Mouse (Mus musculus) lung, embryonic 14.5 days (tissue): ENCODE data around the gene Nfatc2ip. TPM values are rescaled to one million over a fixed set of nuclear protein-coding genes. Genes with fewer than 3 reads are reported as not detected.

Source experiments
- ATAC-seq: fragments of 200-750 bp; cut with Nextera tagmentation; 2 replicates; pipeline ENCODE4 v1.8.0; 2017; ENCODE audit warnings: mild to moderate bottlenecking, moderate TSS enrichment, moderate library complexity; ENCODE audit not compliant: insufficient read depth
- DNase-seq: peaks from one replicate; pipeline ENCODE4 v3.0.0-alpha.2; 2015
- H3K27ac ChIP-seq: fragments of 300-500 bp; sonication (generic); 2 replicates; pipeline ENCODE4 v1.5.1; 2014; ENCODE audit warnings: low read depth, mild to moderate bottlenecking, moderate library complexity
- H3K27me3 ChIP-seq: fragments of 300-500 bp; sonication (generic); 2 replicates; pipeline ENCODE4 v1.6.1; 2014; ENCODE audit warnings: low read length, control low read depth; ENCODE audit not compliant: insufficient read depth
- H3K36me3 ChIP-seq: fragments of 300-500 bp; sonication (generic); 2 replicates; pipeline ENCODE4 v1.6.1; 2014; ENCODE audit warnings: control low read depth; ENCODE audit not compliant: insufficient read depth
- H3K4me1 ChIP-seq: fragments of 300-500 bp; sonication (generic); 2 replicates; pipeline ENCODE4 v1.6.1; 2014; ENCODE audit warnings: antibody characterized with exemption, control low read depth; ENCODE audit not compliant: insufficient read depth
- H3K4me2 ChIP-seq: fragments of 300-500 bp; sonication (generic); 2 replicates; pipeline ENCODE4 v1.6.1; 2014; ENCODE audit warnings: mild to moderate bottlenecking
- H3K4me3 ChIP-seq: fragments of 300-500 bp; sonication (generic); 2 replicates; pipeline ENCODE4 v1.5.1; 2014; ENCODE audit warnings: low read depth, low read length
- H3K9ac ChIP-seq: fragments of 300-500 bp; sonication (generic); 2 replicates; pipeline ENCODE4 v1.6.1; 2014
- H3K9me3 ChIP-seq: fragments of 300-500 bp; sonication (generic); 2 replicates; pipeline ENCODE4 v1.6.1; 2016; ENCODE audit warnings: low read depth, low read length, control low read depth
- CTCF ChIP-seq: IDR thresholded peaks from 2 replicates; pipeline ENCODE4 v1.5.1; 2016; ENCODE audit warnings: antibody characterized with exemption, low read depth
- WGBS: fragments of 180-500 bp; shearing (Covaris S2); extraction: QIAGEN DNeasy Blood & Tissue Kit; methylation state at CpG from one replicate; pipeline ENCODE4 v1.1.7; 2014; 5-methylcytosine and 5-hydroxymethylcytosine counted together
- polyA plus RNA-seq: library from polyadenylated mRNA; unstranded; fragments of >200 nt; fragmentation: Nextera tagmentation; extraction: Ambion mirVana; gene quantifications from 2 replicates; pipeline ENCODE4 v1.2.1, GENCODE M21; 2014

Gene Nfatc2ip
- polyA plus RNA-seq, 1 experiment from 2014 or later, result 4.3 TPM

GRCm38 (mm10) chr7:126355847-126356597 lies 40.5 kb downstream of the Nfatc2ip start:
- H3K9me3 ChIP-seq, result no peaks in the 10 kb centered on the region
- H3K9ac ChIP-seq, result no peak overlapping the region
- no peak overlapping the region for H3K4me2 ChIP-seq
- no peak for TF ChIP-seq CTCF
- H3K4me1 ChIP-seq, result no peaks in the 10 kb centered on the region
- ATAC-seq (no peak), DNase-seq (no peak)
- no peaks in the 10 kb centered on the region for H3K36me3 ChIP-seq
- WGBS, result 46% methylated on average over 5 of the region's 5 CpGs
- H3K27me3 ChIP-seq, result no peaks in the 10 kb centered on the region
- H3K27ac ChIP-seq, result no peak overlapping the region
- H3K4me3 ChIP-seq, result no peak overlapping the region

GRCm38 (mm10) chr7:126354738-126355614 lies 41.6 kb downstream of the Nfatc2ip start:
- Histone ChIP-seq H3K27me3 (no peaks in the 10 kb centered on the region), H3K9me3 (no peaks in the 10 kb centered on the region), H3K4me3 (no peak overlapping the region), H3K9ac (no peak overlapping the region), H3K4me2 (no peak overlapping the region), H3K27ac (no peak overlapping the region), H3K4me1 (no peaks in the 10 kb centered on the region), H3K36me3 (no peaks in the 10 kb centered on the region)
- WGBS, result 35% methylated on average over 14 of the region's 14 CpGs
- no peak for DNase-seq
- ATAC-seq, result no peak
- no peak for TF ChIP-seq CTCF

- DNase-seq (no peak), ATAC-seq (no peak)
- Histone ChIP-seq H3K36me3 (no peaks in the 10 kb centered on the region), H3K9me3 (no peaks in the 10 kb centered on the region), H3K9ac (no peak overlapping the region), H3K4me3 (no peak overlapping the region), H3K27ac (no peak overlapping the region), H3K4me1 (no peaks in the 10 kb centered on the region), H3K27me3 (no peaks in the 10 kb centered on the region), H3K4me2 (no peak overlapping the region)
- no peak for TF ChIP-seq CTCF
- WGBS, result 82% methylated on average over 3 of the region's 3 CpGs
These were observed 42.6 kb downstream of the Nfatc2ip start for GRCm38 (mm10) chr7:126353994-126354365.

DNA sequence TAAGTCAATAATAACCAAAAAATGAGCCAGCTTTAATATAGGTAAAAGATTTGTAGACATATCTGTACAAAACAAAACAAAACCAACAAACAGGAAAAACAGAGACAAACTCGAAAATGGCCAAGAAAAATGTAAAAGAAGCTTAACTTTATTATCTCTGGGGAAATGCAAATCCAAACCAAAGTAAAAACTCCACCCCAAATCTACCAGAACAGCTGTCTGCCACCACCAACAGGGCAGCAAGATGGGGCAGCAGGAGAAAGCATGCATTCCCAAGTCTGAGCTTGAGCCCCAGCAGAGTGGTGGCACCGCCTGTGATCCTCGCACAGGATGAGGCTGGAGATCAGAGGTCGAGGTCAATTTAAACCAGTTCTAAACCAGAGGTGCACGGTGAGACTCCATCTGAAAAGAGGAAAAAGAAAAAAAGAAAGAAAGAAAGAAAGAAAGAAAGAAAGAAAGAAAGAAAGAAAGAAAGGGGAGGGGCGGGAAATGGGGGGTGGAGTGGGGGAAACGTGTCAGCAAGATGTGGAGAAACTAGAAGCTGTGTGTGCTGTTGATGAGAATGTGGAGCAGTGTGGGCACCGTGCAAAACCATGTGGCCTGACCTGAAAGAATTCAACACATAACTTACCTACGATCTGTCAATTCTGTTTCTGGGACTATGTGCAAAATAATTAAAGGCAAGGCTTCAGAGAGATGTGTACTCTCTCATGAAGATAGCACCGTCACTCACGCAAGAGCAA lies 43.1 kb downstream of the Nfatc2ip start:
- Histone ChIP-seq H3K4me1 (no peaks in the 10 kb centered on the region), H3K36me3 (no peaks in the 10 kb centered on the region), H3K9me3 (no peaks in the 10 kb centered on the region), H3K4me2 (no peak overlapping the region), H3K27me3 (no peaks in the 10 kb centered on the region), H3K9ac (no peak overlapping the region), H3K27ac (no peak overlapping the region), H3K4me3 (no peak overlapping the region)
- ATAC-seq (no peak), DNase-seq (no peak)
- WGBS, result 55% methylated on average over 11 of the region's 11 CpGs
- no peak for TF ChIP-seq CTCF

GRCm38 (mm10) chr7:126351419-126351951 lies 45.1 kb downstream of the Nfatc2ip start:
- WGBS, result 42% methylated on average over 10 of the region's 10 CpGs
- Histone ChIP-seq H3K27me3 (no peaks in the 10 kb centered on the region), H3K27ac (peak overlapping the region; percentile 5; the same call in 1 of the 2 replicates), H3K36me3 (no peaks in the 10 kb centered on the region), H3K4me1 (no peaks in the 10 kb centered on the region), H3K9me3 (no peaks in the 10 kb centered on the region), H3K9ac (no peak overlapping the region), H3K4me2 (peak overlapping the region; percentile 45), H3K4me3 (no peak overlapping the region)
- ATAC-seq (no peak), DNase-seq (peak; percentile 23)
- TF ChIP-seq CTCF, result no peak

GRCm38 (mm10) chr7:126350748-126351418 lies 45.7 kb downstream of the Nfatc2ip start:
- Histone ChIP-seq H3K9me3 (no peaks in the 10 kb centered on the region), H3K36me3 (no peaks in the 10 kb centered on the region), H3K27me3 (no peaks in the 10 kb centered on the region), H3K4me2 (peak overlapping the region; percentile 45), H3K27ac (no peak overlapping the region), H3K9ac (no peak overlapping the region), H3K4me1 (no peaks in the 10 kb centered on the region), H3K4me3 (no peak overlapping the region)
- no peak for ATAC-seq
- no peak for TF ChIP-seq CTCF
- DNase-seq, result peak; percentile 28
- 51% methylated on average over 20 of the region's 20 CpGs for WGBS
